Mouse (Mus musculus) left cerebral cortex, adult 8-10 months (tissue): Measurements from ENCODE around the gene Adamts14. TPM values are rescaled to one million over a fixed set of nuclear protein-coding genes. Genes with fewer than 3 reads are reported as not detected.

ENCODE experiments used
- DNase-seq, 2 experiments: peaks; one replicate each; pipeline ENCODE4 v3.0.0; 2022; ENCODE audit warnings: low spot score in 2 of 2
- total RNA-seq, 4 experiments: library from RNA; stranded (reverse); gene quantifications; 2 replicates each; pipeline ENCODE4 v1.2.4; 2022

The Adamts14 gene
- under 1 TPM; 0.09 to 0.27 (median 0.18) TPM for total RNA-seq

- DNase-seq, result no peak
These were observed at the start of gene Adamts14 for GRCm38 (mm10) chr10:61273081-61273843. Gene Adamts14, minus strand, starts transcription at chr10:61273438.

GRCm38 (mm10) chr10:61318527-61318926, 45.3 kb upstream of the Adamts14 start:
- no peak for DNase-seq

- DNase-seq, result no peak
These were observed 42.2 kb upstream of the Adamts14 start for GRCm38 (mm10) chr10:61315324-61315880.

- no peak for DNase-seq
These were observed 40.5 kb upstream of the Adamts14 start for GRCm38 (mm10) chr10:61313750-61314149.

- no peak for DNase-seq
These were observed 39.5 kb upstream of the Adamts14 start for GRCm38 (mm10) chr10:61312754-61313153.

- no peak for DNase-seq
These were observed 38.9 kb upstream of the Adamts14 start for GRCm38 (mm10) chr10:61312159-61312558.

- no peak for DNase-seq
These were observed 35.6 kb upstream of the Adamts14 start for GRCm38 (mm10) chr10:61308706-61309320.

- DNase-seq, result no peak
These were observed 32.8 kb upstream of the Adamts14 start for GRCm38 (mm10) chr10:61305928-61306590.

- DNase-seq, result no peak
These were observed 30.8 kb upstream of the Adamts14 start for GRCm38 (mm10) chr10:61304046-61304445.

- no peak for DNase-seq
These were observed 27.8 kb upstream of the Adamts14 start for GRCm38 (mm10) chr10:61300996-61301395.

GRCm38 (mm10) chr10:61297477-61297876, 24.2 kb upstream of the Adamts14 start, which contains the start of gene Prf1:
Gene Prf1, plus strand, starts transcription at chr10:61297833.
- DNase-seq, result no peak

- no peak for DNase-seq
These were observed 23.6 kb upstream of the Adamts14 start for GRCm38 (mm10) chr10:61296713-61297445.

GRCm38 (mm10) chr10:61294242-61294641, 21.0 kb upstream of the Adamts14 start:
- no peak for DNase-seq

GRCm38 (mm10) chr10:61290479-61290878, 17.2 kb upstream of the Adamts14 start:
- no peak for DNase-seq

- DNase-seq, result no peak
These were observed 16.8 kb upstream of the Adamts14 start for GRCm38 (mm10) chr10:61290016-61290415.

GRCm38 (mm10) chr10:61286246-61286645, 13.0 kb upstream of the Adamts14 start:
- no peak for DNase-seq

GRCm38 (mm10) chr10:61285271-61285670, 12.0 kb upstream of the Adamts14 start:
- DNase-seq, result no peak

GRCm38 (mm10) chr10:61284309-61284708, 11.1 kb upstream of the Adamts14 start:
- no peak for DNase-seq

- no peak for DNase-seq
These were observed 7.9 kb upstream of the Adamts14 start for GRCm38 (mm10) chr10:61281115-61281514.

- no peak for DNase-seq
These were observed 4.9 kb upstream of the Adamts14 start for GRCm38 (mm10) chr10:61277918-61278674.

GRCm38 (mm10) chr10:61277051-61277450, 3.8 kb upstream of the Adamts14 start:
- no peak for DNase-seq
